In the genomic region with DNA sequence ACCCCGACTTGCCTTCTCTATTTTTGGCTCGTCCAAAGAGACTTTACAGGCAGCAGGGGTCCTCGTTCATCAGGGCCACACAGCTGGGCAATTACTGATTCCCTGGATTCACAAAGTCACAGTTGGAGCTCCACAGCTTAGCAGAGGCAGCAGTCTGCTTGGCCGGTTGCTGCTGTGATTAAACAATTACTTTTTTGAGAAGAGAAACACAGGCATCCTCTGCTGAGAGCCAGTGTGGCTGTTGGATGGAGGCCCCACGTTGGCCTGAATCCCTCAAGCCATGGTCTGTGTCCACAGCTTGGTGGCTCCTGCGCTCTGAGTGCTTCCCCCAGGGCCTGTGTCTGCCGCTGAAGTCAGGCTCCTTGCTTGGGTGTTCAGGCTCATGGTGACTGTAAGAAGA, we compare ENCODE assay signal across 14 mouse cellular contexts. TPM values are rescaled to one million over a fixed set of nuclear protein-coding genes. Genes with fewer than 3 reads are reported as not detected.
DNase-seq lines count a peak whose midpoint lies in the region; ATAC-seq lines count a peak whose summit lies in the region.
"Had no signal": no experiment of that assay in that cellular context is flagged by ENCODE, and none has a peak within 500 bp of the region (broad histone marks: within the 10 kb centered on the region; RNA-seq: fewer than 3 reads in every experiment).

No protein-coding gene starts in this region.

- peaks cover 7% of the 10 kb centered on the region; the same call in 1 of the 2 replicates for H3K27me3 ChIP-seq in midbrain, embryonic 10.5 days (ENCODE audit: low read depth, poor library complexity, severe bottlenecking)
- H3K27me3 ChIP-seq in midbrain, embryonic 11.5 days (ENCODE audit: control insufficient read depth, insufficient read depth, low read length) = no peaks in the 10 kb centered on the region
- H3K27me3 ChIP-seq in limb, embryonic 12.5 days = 0 out of 2 replicates have a peak, but pooled peaks cover 3% of the 10 kb centered on the region
- peaks cover 24% of the 10 kb centered on the region for H3K27me3 ChIP-seq in liver, embryonic 12.5 days (replicated peaks)
- H3K27me3 ChIP-seq: heart, embryonic 15.5 days had no signal

- H3K4me3 ChIP-seq in midbrain, embryonic 10.5 days = no peak overlapping the region
- no peak overlapping the region for H3K4me3 ChIP-seq in midbrain, embryonic 11.5 days (ENCODE audit: low read depth, low read length)
- H3K4me3 ChIP-seq in limb, embryonic 12.5 days (replicated peaks) = no peak overlapping the region
- H3K4me3 ChIP-seq in liver, embryonic 12.5 days = no peak overlapping the region
- H3K4me3 ChIP-seq: heart, embryonic 15.5 days had no signal

- no peak overlapping the region for H3K4me2 ChIP-seq in midbrain, embryonic 11.5 days
- no peak overlapping the region for H3K4me2 ChIP-seq in limb, embryonic 12.5 days
- no peak overlapping the region for H3K4me2 ChIP-seq in liver, embryonic 12.5 days
- H3K4me2 ChIP-seq: heart, embryonic 15.5 days; liver, embryonic 11.5 days had no signal

- H3K9ac ChIP-seq in midbrain, embryonic 11.5 days (ENCODE audit: low read length) = no peak overlapping the region
- H3K9ac ChIP-seq in limb, embryonic 12.5 days (replicated peaks) = 0 out of 2 replicates have a peak overlapping the region, but pooled peaks have one; percentile 14
- no peak overlapping the region for H3K9ac ChIP-seq in liver, embryonic 12.5 days
- H3K9ac ChIP-seq: heart, embryonic 15.5 days had no signal

- DNase-seq in cerebellum, postnatal 10 days = peak; percentile 67 to 81
- no peak for DNase-seq in cerebellum, postnatal 36 days
- DNase-seq in midbrain, embryonic 10.5 days (ENCODE audit: low spot score) = no peak
- no peak for DNase-seq in midbrain, embryonic 11.5 days (ENCODE audit: low spot score, missing footprints)
- DNase-seq in urinary bladder, adult 18-20 months (ENCODE audit: low spot score in 2 of 2) = no peak
- DNase-seq in gastrocnemius, adult 18-20 months (ENCODE audit: low spot score) = no peak
- DNase-seq: adrenal gland, postnatal 14 days; gastrocnemius, postnatal 36 days; lung, postnatal 10 days; thymus, postnatal 25 days had no signal

- H3K27ac ChIP-seq in midbrain, embryonic 10.5 days (replicated peaks) = peak overlapping the region; percentile 57
- no peak overlapping the region for H3K27ac ChIP-seq in midbrain, embryonic 11.5 days (ENCODE audit: low read depth, low read length)
- H3K27ac ChIP-seq in limb, embryonic 12.5 days = no peak overlapping the region
- no peak overlapping the region for H3K27ac ChIP-seq in liver, embryonic 12.5 days
- H3K27ac ChIP-seq: heart, embryonic 15.5 days had no signal

- 18% methylated on average over 7 of the region's 7 CpGs for WGBS in midbrain, embryonic 10.5 days
- 18% methylated on average over 7 of the region's 7 CpGs for WGBS in midbrain, embryonic 11.5 days
- WGBS in limb, embryonic 12.5 days = 36% methylated on average over 7 of the region's 7 CpGs
- WGBS in liver, embryonic 12.5 days (ENCODE audit: insufficient replicate concordance) = 61% methylated on average over 7 of the region's 7 CpGs

- H3K36me3 ChIP-seq in midbrain, embryonic 10.5 days = peaks cover 17% of the 10 kb centered on the region
- no peaks in the 10 kb centered on the region; the same call in 1 of the 2 replicates for H3K36me3 ChIP-seq in midbrain, embryonic 11.5 days (ENCODE audit: control insufficient read depth, insufficient read depth, low read length)
- H3K36me3 ChIP-seq in limb, embryonic 12.5 days = peaks cover 50% of the 10 kb centered on the region
- peaks cover 29% of the 10 kb centered on the region for H3K36me3 ChIP-seq in liver, embryonic 12.5 days
- H3K36me3 ChIP-seq: heart, embryonic 15.5 days had no signal

- no peak for ATAC-seq in midbrain, embryonic 11.5 days (ENCODE audit: low FRiP score)
- no peak for ATAC-seq in limb, embryonic 12.5 days (ENCODE audit: insufficient number of reproducible peaks, insufficient read depth, low FRiP score, low TSS enrichment, low read depth)
- ATAC-seq in liver, embryonic 12.5 days = no peak

- H3K4me1 ChIP-seq in midbrain, embryonic 10.5 days = peaks cover 39% of the 10 kb centered on the region
- peaks cover 5% of the 10 kb centered on the region for H3K4me1 ChIP-seq in midbrain, embryonic 11.5 days (ENCODE audit: control insufficient read depth, insufficient read depth, low read length)
- peaks cover 8% of the 10 kb centered on the region for H3K4me1 ChIP-seq in limb, embryonic 12.5 days (replicated peaks)
- 0 out of 2 replicates have a peak, but pooled peaks cover 6% of the 10 kb centered on the region for H3K4me1 ChIP-seq in liver, embryonic 12.5 days
- H3K4me1 ChIP-seq: heart, embryonic 15.5 days had no signal

- H3K9me3 ChIP-seq in midbrain, embryonic 10.5 days (replicated peaks) = no peaks in the 10 kb centered on the region
- H3K9me3 ChIP-seq in midbrain, embryonic 11.5 days (ENCODE audit: control insufficient read depth, low read length) = no peaks in the 10 kb centered on the region
- H3K9me3 ChIP-seq in limb, embryonic 12.5 days = no peaks in the 10 kb centered on the region
- no peaks in the 10 kb centered on the region for H3K9me3 ChIP-seq in liver, embryonic 12.5 days (replicated peaks)
- H3K9me3 ChIP-seq: heart, embryonic 15.5 days had no signal

RNA-seq across cellular contexts. Expression of a gene that starts 33.2 kb away (rescaled TPM):
- 0.51 and 0.54 TPM in 2 replicates for polyA plus RNA-seq in midbrain, embryonic 10.5 days (2016; fragmentation: Nextera tagmentation; extraction: Ambion mirVana)
- 0.47 and 0.59 TPM in 2 replicates for polyA plus RNA-seq in midbrain, embryonic 11.5 days (2014; fragmentation: Nextera tagmentation; extraction: Ambion mirVana)
- polyA plus RNA-seq in limb, embryonic 12.5 days (2016; fragmentation: Nextera tagmentation; extraction: Ambion mirVana) = 18.3 and 20.6 TPM in 2 replicates
- total RNA-seq in gastrocnemius, adult 18-20 months (2021) = 10 to 100 TPM; 16.2 to 20.5 TPM
- 0.17 and 0.66 TPM in 2 replicates for polyA plus RNA-seq in liver, embryonic 12.5 days (2016; fragmentation: Nextera tagmentation; extraction: Ambion mirVana)

RNA-seq across cellular contexts. Expression of a gene that starts 39.3 kb away (rescaled TPM):
- polyA plus RNA-seq in midbrain, embryonic 10.5 days (2016; fragmentation: Nextera tagmentation; extraction: Ambion mirVana) = 17.8 and 18.6 TPM in 2 replicates
- 13.9 and 14.9 TPM in 2 replicates for polyA plus RNA-seq in midbrain, embryonic 11.5 days (2014; fragmentation: Nextera tagmentation; extraction: Ambion mirVana)
- polyA plus RNA-seq in limb, embryonic 12.5 days (2016; fragmentation: Nextera tagmentation; extraction: Ambion mirVana) = 19.3 and 19.7 TPM in 2 replicates
- 10 to 100 TPM; 12.4 to 12.9 TPM for total RNA-seq in gastrocnemius, adult 18-20 months (2021)
- polyA plus RNA-seq in liver, embryonic 12.5 days (2016; fragmentation: Nextera tagmentation; extraction: Ambion mirVana) = 10.8 and 11.3 TPM in 2 replicates

Comparison
In these comparisons a context has a peak if more than half of its experiments do, and no peak if none do; other contexts are left out.
1. DNase-seq: peak in cerebellum, postnatal 10 days (2 of 2); none in cerebellum, postnatal 36 days (0 of 2), midbrain, embryonic 10.5 days (single experiment), midbrain, embryonic 11.5 days (single experiment), urinary bladder, adult 18-20 months (0 of 2) and gastrocnemius, adult 18-20 months (single experiment).
2. RNA of a gene that starts 33.2 kb away (polyA plus RNA-seq): 18.3 to 20.6 TPM in limb, embryonic 12.5 days; 0.47 to 0.59 TPM in midbrain, embryonic 11.5 days, 0.51 to 0.54 TPM in midbrain, embryonic 10.5 days and 0.17 to 0.66 TPM in liver, embryonic 12.5 days; every median in the first group is over 10 times any median in the second.